Mouse (Mus musculus) small intestine, adult 2 months (tissue): ENCODE data around the gene Olfr508. TPM values are rescaled to one million over a fixed set of nuclear protein-coding genes. Genes with fewer than 3 reads are reported as not detected.

Experiments
- H3K27ac ChIP-seq: fragments of 200-500 bp; 2 replicates; pipeline ENCODE4 v1.5.1; 2012; ENCODE audit warnings: low read depth, low read length, control low read depth, inconsistent platforms; ENCODE audit not compliant: insufficient read depth
- H3K27me3 ChIP-seq: fragments of 200-500 bp; 2 replicates; pipeline ENCODE4 v1.6.1; 2012; ENCODE audit warnings: mild to moderate bottlenecking, moderate library complexity, low read length, inconsistent platforms; ENCODE audit not compliant: control insufficient read depth, insufficient read depth
- H3K36me3 ChIP-seq: fragments of 200-500 bp; 2 replicates; pipeline ENCODE4 v1.6.1; 2012; ENCODE audit warnings: mild to moderate bottlenecking, low read length, control low read depth, inconsistent platforms; ENCODE audit not compliant: control insufficient read depth, insufficient read depth
- H3K4me1 ChIP-seq: fragments of 200-500 bp; 2 replicates; pipeline ENCODE4 v1.6.1; 2012; ENCODE audit warnings: low read length, inconsistent platforms, mixed read lengths; ENCODE audit not compliant: control insufficient read depth, insufficient read depth, insufficient read length
- H3K4me3 ChIP-seq: fragments of 200-500 bp; 2 replicates; pipeline ENCODE4 v1.5.1; 2012; ENCODE audit warnings: low read depth, mild to moderate bottlenecking, control low read depth, inconsistent platforms, low read length, moderate library complexity
- CTCF ChIP-seq: fragments of 200-500 bp; IDR thresholded peaks from 2 replicates; pipeline ENCODE4 v1.5.1; 2012; ENCODE audit warnings: low read depth, mild to moderate bottlenecking, control low read depth, inconsistent platforms, low read length, moderate library complexity, mixed read lengths; ENCODE audit not compliant: insufficient replicate concordance, insufficient read length; ENCODE audit errors: extremely low read depth
- POLR2A ChIP-seq: fragments of 200-500 bp; IDR thresholded peaks from 2 replicates; pipeline ENCODE4 v1.6.1; 2012; ENCODE audit warnings: low read depth, mild to moderate bottlenecking, control low read depth, inconsistent platforms, low read length, moderate library complexity
- WGBS: fragments of 180-500 bp; shearing (Covaris S2); methylation state at CpG from one replicate; pipeline ENCODE4 v1.1.7; 2018; 5-methylcytosine and 5-hydroxymethylcytosine counted together
- polyA plus RNA-seq: library from polyadenylated mRNA; depleted of rRNA; stranded (reverse); fragments of >200 nt; gene quantifications from 2 replicates; pipeline ENCODE4 v1.2.3, GENCODE M21; 2012; rRNA removed

Olfr508 gene
- polyA plus RNA-seq, 1 experiment = not detected

- Histone ChIP-seq H3K4me1 (no peaks in the 10 kb centered on the region), H3K4me3 (no peak within 1 kb of the TSS), H3K27me3 (no peaks in the 10 kb centered on the region), H3K27ac (no peak within 1 kb of the TSS), H3K36me3 (no peaks in the 10 kb centered on the region)
- 86% methylated on average over 1 of the region's 1 CpGs for WGBS
- TF ChIP-seq CTCF = no peak
- no peak for TF ChIP-seq POLR2A
Measured at GRCm38 (mm10) chr7:108666118-108666517, 36.3 kb downstream of the Olfr508 start, which contains the start of gene Olfr510. Gene Olfr510, plus strand, starts transcription at chr7:108666418.

DNA sequence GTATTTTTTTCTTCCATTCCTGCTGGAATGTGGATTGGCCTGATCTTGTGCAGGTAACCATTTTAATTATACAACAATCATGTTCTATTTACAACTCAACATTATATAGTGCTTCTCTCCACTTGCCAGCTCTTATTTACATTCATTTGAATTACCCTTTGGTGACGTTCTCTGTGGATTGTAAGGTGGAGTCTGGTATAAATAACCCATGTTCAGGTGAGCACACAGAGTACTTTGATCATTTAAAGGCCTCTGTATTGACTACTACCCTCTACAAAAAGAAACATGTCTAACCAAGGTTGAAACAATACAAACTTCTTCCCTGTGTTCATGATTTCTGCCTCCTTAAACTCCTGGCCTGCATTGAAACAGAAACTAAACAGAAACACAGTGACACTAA is 41.3 kb downstream of the Olfr508 start:
- WGBS = 11% methylated on average over 1 of the region's 1 CpGs
- Histone ChIP-seq H3K27me3 (no peaks in the 10 kb centered on the region), H3K36me3 (no peaks in the 10 kb centered on the region), H3K4me3 (no peak overlapping the region), H3K27ac (no peak overlapping the region), H3K4me1 (no peaks in the 10 kb centered on the region)
- no peak for TF ChIP-seq POLR2A
- no peak for TF ChIP-seq CTCF

DNA sequence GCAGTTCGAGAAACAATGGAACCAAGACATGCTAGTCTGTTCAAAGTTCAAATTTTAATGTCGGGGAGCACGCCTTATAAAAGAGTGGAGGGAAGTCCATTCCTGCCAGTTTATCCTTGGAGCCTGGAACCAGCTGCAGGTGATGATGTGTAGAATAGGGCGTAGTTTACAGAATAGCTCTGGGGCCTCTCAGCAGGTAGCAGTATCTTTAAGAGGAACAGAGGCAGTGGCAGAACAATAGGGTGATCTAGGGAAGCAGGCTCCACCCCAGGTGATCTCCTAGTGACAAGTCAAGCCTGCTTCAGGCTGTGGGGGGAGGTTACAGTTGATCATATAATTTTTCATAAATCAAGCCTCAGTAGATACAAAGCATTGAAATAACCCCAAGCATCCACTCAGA is 49.1 kb downstream of the Olfr508 start:
- Histone ChIP-seq H3K4me1 (no peaks in the 10 kb centered on the region), H3K27me3 (no peaks in the 10 kb centered on the region), H3K27ac (no peak overlapping the region), H3K4me3 (no peak overlapping the region), H3K36me3 (no peaks in the 10 kb centered on the region)
- 61% methylated on average over 4 of the region's 4 CpGs for WGBS
- TF ChIP-seq CTCF (no peak), POLR2A (no peak)

Other genes starting within 250 kb of the Olfr508 start
- gene Olfr495, start 236.8 kb upstream of the Olfr508 start, polyA plus RNA-seq = not detected in 2 replicates
- gene Olfr497, start 209.6 kb upstream of the Olfr508 start, polyA plus RNA-seq = not detected in 2 replicates
- gene Olfr498, start 164.7 kb upstream of the Olfr508 start, polyA plus RNA-seq = not detected in 2 replicates
- not detected in 2 replicates for gene Olfr502, start 104.9 kb upstream of the Olfr508 start, polyA plus RNA-seq
- gene Olfr503, start 85.5 kb upstream of the Olfr508 start, polyA plus RNA-seq = not detected in 2 replicates
- gene Olfr504, start 64.2 kb upstream of the Olfr508 start, polyA plus RNA-seq = not detected in 2 replicates
- not detected in 2 replicates for gene Olfr506, start 19.2 kb upstream of the Olfr508 start, polyA plus RNA-seq
- not detected in 2 replicates for gene Olfr507, start 8.2 kb upstream of the Olfr508 start, polyA plus RNA-seq
- not detected in 2 replicates for gene Olfr509, start 21.9 kb downstream of the Olfr508 start, polyA plus RNA-seq
- not detected in 2 replicates for gene Olfr510, start 36.4 kb downstream of the Olfr508 start, polyA plus RNA-seq
- gene Olfr512, start 83.3 kb downstream of the Olfr508 start, polyA plus RNA-seq = not detected in 2 replicates
- not detected in 2 replicates for gene Olfr513, start 121.0 kb downstream of the Olfr508 start, polyA plus RNA-seq
- not detected in 2 replicates for gene Olfr514, start 196.0 kb downstream of the Olfr508 start, polyA plus RNA-seq
- not detected in 2 replicates for gene Olfr516, start 220.5 kb downstream of the Olfr508 start, polyA plus RNA-seq
- gene Olfr517, start 242.4 kb downstream of the Olfr508 start, polyA plus RNA-seq = not detected in 2 replicates